Mouse (Mus musculus) MEL (cell line): ENCODE data around the gene Olfr642. TPM values are rescaled to one million over a fixed set of nuclear protein-coding genes. Genes with fewer than 3 reads are reported as not detected.

Source experiments
- DNase-seq: peaks from one replicate; pipeline ENCODE4 v3.0.0; 2011; ENCODE audit warnings: low read depth, low spot score
- H3K27ac ChIP-seq: 2 replicates; pipeline ENCODE4 v1.5.1; 2012; ENCODE audit warnings: low read depth, mild to moderate bottlenecking, control low read depth, low read length, moderate library complexity; ENCODE audit not compliant: control insufficient read depth
- H3K27me3 ChIP-seq, 2 experiments: fragments of 150-350 bp in 1 of 2; sonication (generic) in 1 of 2; 2 replicates each; pipeline ENCODE4 v1.6.1; 2012; ENCODE audit warnings: low read length in 2 of 2, mild to moderate bottlenecking in 2 of 2, improper control_type of control experiment in 1 of 2, moderate library complexity in 1 of 2; ENCODE audit not compliant: insufficient read depth in 2 of 2, control insufficient read depth in 1 of 2
- H3K36me3 ChIP-seq, 2 experiments: 2 replicates each; pipeline ENCODE4 v1.6.1; 2012 to 2014; ENCODE audit warnings: low read length in 2 of 2, improper control_type of control experiment in 1 of 2, inconsistent platforms in 1 of 2, mild to moderate bottlenecking in 1 of 2; ENCODE audit not compliant: insufficient read depth in 2 of 2, control insufficient read depth in 1 of 2
- H3K4me1 ChIP-seq, 2 experiments: fragments of 150-350 bp in 1 of 2; sonication (generic) in 1 of 2; 2 replicates each; pipeline ENCODE4 v1.6.1; 2012; ENCODE audit warnings: low read length in 2 of 2, improper control_type of control experiment in 1 of 2, mild to moderate bottlenecking in 1 of 2; ENCODE audit not compliant: insufficient read depth in 2 of 2, control insufficient read depth in 1 of 2
- H3K4me3 ChIP-seq, 2 experiments: fragments of 150-350 bp in 1 of 2; sonication (generic) in 1 of 2; 2 replicates each; pipeline ENCODE4 v1.5.1; 2012; ENCODE audit warnings: low read depth in 2 of 2, low read length in 2 of 2, mild to moderate bottlenecking in 2 of 2, moderate library complexity in 2 of 2, control low read depth in 1 of 2, improper control_type of control experiment in 1 of 2; ENCODE audit not compliant: control insufficient read depth in 1 of 2, insufficient read depth in 1 of 2
- H3K79me2 ChIP-seq: 2 replicates; pipeline ENCODE4 v1.6.1; 2012; ENCODE audit warnings: mild to moderate bottlenecking, low read length, moderate library complexity; ENCODE audit not compliant: control insufficient read depth, poor library complexity, insufficient read depth
- H3K9ac ChIP-seq: 2 replicates; pipeline ENCODE4 v1.6.1; 2012; ENCODE audit warnings: low read depth, mild to moderate bottlenecking, control low read depth, low read length, moderate library complexity; ENCODE audit not compliant: control insufficient read depth, poor library complexity, severe bottlenecking
- H3K9me3 ChIP-seq: fragments of 150-350 bp; sonication (generic); replicated peaks from 2 replicates; pipeline ENCODE4 v1.6.1; 2012; ENCODE audit warnings: mild to moderate bottlenecking, low read length, improper control_type of control experiment, moderate library complexity; ENCODE audit not compliant: insufficient read depth
- BHLHE40 ChIP-seq: IDR thresholded peaks from 2 replicates; pipeline ENCODE4 v1.6.1; 2012; ENCODE audit warnings: low read depth, mild to moderate bottlenecking, inconsistent platforms, low read length, improper control_type of control experiment, borderline replicate concordance
- CHD1 ChIP-seq: IDR thresholded peaks from 2 replicates; pipeline ENCODE4 v1.6.1; 2012; ENCODE audit warnings: low read depth, mild to moderate bottlenecking, inconsistent platforms, low read length, improper control_type of control experiment
- CHD2 ChIP-seq: IDR thresholded peaks from 2 replicates; pipeline ENCODE4 v1.6.1; 2011; ENCODE audit warnings: low read length, improper control_type of control experiment
- CTCF ChIP-seq, 3 experiments: IDR thresholded peaks in 2 of 3; conservative IDR thresholded peaks in 1 of 3; 2 replicates each; pipeline ENCODE4 v1.5.1; 2011 to 2012; ENCODE audit warnings: low read length in 3 of 3, low read depth in 2 of 3, mild to moderate bottlenecking in 2 of 3, improper control_type of control experiment in 1 of 3, inconsistent platforms in 1 of 3, mixed read lengths in 1 of 3, moderate library complexity in 1 of 3; ENCODE audit not compliant: control insufficient read depth in 1 of 3, insufficient read depth in 1 of 3, poor library complexity in 1 of 3, severe bottlenecking in 1 of 3
- ELF1 ChIP-seq: IDR thresholded peaks from 2 replicates; pipeline ENCODE4 v1.6.1; 2014; ENCODE audit warnings: low read depth, mild to moderate bottlenecking, inconsistent platforms, low read length, improper control_type of control experiment, moderate library complexity
- EP300 ChIP-seq, 2 experiments: IDR thresholded peaks; 2 replicates each; pipeline ENCODE4 v1.6.1; 2011; ENCODE audit warnings: improper control_type of control experiment in 2 of 2, low read length in 2 of 2, low read depth in 1 of 2, mild to moderate bottlenecking in 1 of 2
- ETS1 ChIP-seq: IDR thresholded peaks from 2 replicates; pipeline ENCODE4 v1.6.1; 2012; ENCODE audit warnings: low read depth, mild to moderate bottlenecking, inconsistent platforms, low read length, improper control_type of control experiment, moderate library complexity
- GATA1 ChIP-seq: IDR thresholded peaks from 2 replicates; pipeline ENCODE4 v1.6.1; 2011; ENCODE audit warnings: low read depth, low read length, improper control_type of control experiment
- HCFC1 ChIP-seq: IDR thresholded peaks from 2 replicates; pipeline ENCODE4 v1.6.1; 2012; ENCODE audit warnings: low read depth, mild to moderate bottlenecking, inconsistent platforms, low read length, improper control_type of control experiment, moderate library complexity
- MAFK ChIP-seq: IDR thresholded peaks from 2 replicates; pipeline ENCODE4 v1.6.1; 2011; ENCODE audit warnings: low read depth, mild to moderate bottlenecking, low read length, improper control_type of control experiment, borderline replicate concordance
- MAX ChIP-seq: IDR thresholded peaks from 2 replicates; pipeline ENCODE4 v1.6.1; 2011; ENCODE audit warnings: low read length, improper control_type of control experiment
- MAZ ChIP-seq: IDR thresholded peaks from 2 replicates; pipeline ENCODE4 v1.6.1; 2012; ENCODE audit warnings: low read depth, mild to moderate bottlenecking, inconsistent platforms, low read length, improper control_type of control experiment
- MEF2A ChIP-seq: IDR thresholded peaks from 2 replicates; pipeline ENCODE4 v1.6.1; 2014; ENCODE audit warnings: low read depth, mild to moderate bottlenecking, inconsistent platforms, low read length, improper control_type of control experiment; ENCODE audit not compliant: poor library complexity, insufficient replicate concordance, severe bottlenecking; ENCODE audit errors: extremely low read depth
- MXI1 ChIP-seq: IDR thresholded peaks from 2 replicates; pipeline ENCODE4 v1.6.1; 2011; ENCODE audit warnings: mild to moderate bottlenecking, low read depth, low read length, improper control_type of control experiment
- MYB ChIP-seq: IDR thresholded peaks from 2 replicates; pipeline ENCODE4 v1.6.1; 2011; ENCODE audit warnings: mild to moderate bottlenecking, low read depth, low read length, improper control_type of control experiment
- NELFE ChIP-seq: IDR thresholded peaks from 2 replicates; pipeline ENCODE4 v1.6.1; 2011; ENCODE audit warnings: low read depth, low read length, improper control_type of control experiment
- POLR2AphosphoS2 ChIP-seq: IDR thresholded peaks from 2 replicates; pipeline ENCODE4 v1.6.1; 2011; ENCODE audit warnings: low read length, improper control_type of control experiment
- POLR2AphosphoS5 ChIP-seq: IDR thresholded peaks from 2 replicates; pipeline ENCODE4 v1.6.1; 2012; ENCODE audit warnings: low read depth, borderline replicate concordance, mild to moderate bottlenecking, inconsistent platforms, low read length, moderate library complexity, mixed read lengths
- RCOR1 ChIP-seq: IDR thresholded peaks from 2 replicates; pipeline ENCODE4 v1.6.1; 2012; ENCODE audit warnings: low read depth, mild to moderate bottlenecking, inconsistent platforms, low read length, improper control_type of control experiment
- SIN3A ChIP-seq: IDR thresholded peaks from 2 replicates; pipeline ENCODE4 v1.6.1; 2012; ENCODE audit warnings: low read length, improper control_type of control experiment, inconsistent platforms
- SMC3 ChIP-seq: IDR thresholded peaks from 2 replicates; pipeline ENCODE4 v1.6.1; 2011; ENCODE audit warnings: low read depth, low read length, improper control_type of control experiment
- TAL1 ChIP-seq: IDR thresholded peaks from 2 replicates; pipeline ENCODE4 v1.6.1; 2012; ENCODE audit warnings: mild to moderate bottlenecking, inconsistent platforms, low read length, moderate library complexity, mixed read lengths
- TBP ChIP-seq: IDR thresholded peaks from 2 replicates; pipeline ENCODE4 v1.8.0; 2011; ENCODE audit warnings: low read depth, low read length, improper control_type of control experiment
- TCF12 ChIP-seq: IDR thresholded peaks from 2 replicates; pipeline ENCODE4 v1.6.1; 2014; ENCODE audit warnings: low read depth, mild to moderate bottlenecking, inconsistent platforms, low read length, improper control_type of control experiment, moderate library complexity
- UBTF ChIP-seq: IDR thresholded peaks from 2 replicates; pipeline ENCODE4 v1.6.1; 2012; ENCODE audit warnings: low read depth, mild to moderate bottlenecking, inconsistent platforms, low read length, improper control_type of control experiment, moderate library complexity, borderline replicate concordance; ENCODE audit not compliant: insufficient read depth
- USF1 ChIP-seq: IDR thresholded peaks from 2 replicates; pipeline ENCODE4 v1.6.1; 2014; ENCODE audit warnings: low read depth, mild to moderate bottlenecking, inconsistent platforms, low read length, improper control_type of control experiment, moderate library complexity
- USF2 ChIP-seq, 2 experiments: IDR thresholded peaks; 2 replicates each; pipeline ENCODE4 v1.6.1; 2011 to 2012; ENCODE audit warnings: improper control_type of control experiment in 2 of 2, low read length in 2 of 2, borderline replicate concordance in 1 of 2, inconsistent platforms in 1 of 2, low read depth in 1 of 2, mild to moderate bottlenecking in 1 of 2; ENCODE audit not compliant: insufficient read depth in 1 of 2
- ZC3H11A ChIP-seq: IDR thresholded peaks from 2 replicates; pipeline ENCODE4 v1.6.1; 2012; ENCODE audit warnings: low read depth, mild to moderate bottlenecking, inconsistent platforms, low read length, improper control_type of control experiment
- ZKSCAN1 ChIP-seq: IDR thresholded peaks from 2 replicates; pipeline ENCODE4 v1.6.1; 2012; ENCODE audit warnings: low read depth, mild to moderate bottlenecking, inconsistent platforms, low read length, improper control_type of control experiment, moderate library complexity
- polyA plus RNA-seq, 2 experiments: library from polyadenylated mRNA; stranded (reverse) in 1 of 2; unstranded in 1 of 2; fragments of >175 nt in 1 of 2; fragments of >200 nt in 1 of 2; gene quantifications; 2 replicates each; pipeline versions ENCODE4 v1.2.1 to v1.2.4; 2012; ENCODE audit warnings: low replicate concordance in 2 of 2, low read depth in 1 of 2; ENCODE audit not compliant: insufficient read length in 2 of 2, insufficient read depth in 1 of 2, missing spikeins in 1 of 2
- total RNA-seq: library from RNA; depleted of rRNA; stranded (reverse); fragments of 300-350 nt; gene quantifications from 2 replicates; pipeline ENCODE4 v1.2.3, GENCODE M21; 2012

Gene Olfr642
- total and polyA plus RNA-seq, 3 experiments, result not detected

GRCm38 (mm10) chr7:104035145-104035544 is 17.3 kb downstream of the Olfr642 start, which contains the start of gene Olfr641:
Gene Olfr641, plus strand, starts transcription at chr7:104035445.
- H3K27me3 ChIP-seq, result no peaks in the 10 kb centered on the region
- H3K79me2 ChIP-seq, result no peaks in the 10 kb centered on the region
- H3K36me3 ChIP-seq, result no peaks in the 10 kb centered on the region
- H3K4me3 ChIP-seq, result no peak within 1 kb of the TSS
- DNase-seq, result no peak
- H3K27ac ChIP-seq, result no peak within 1 kb of the TSS
- no peaks in the 10 kb centered on the region for H3K9me3 ChIP-seq
- no peaks in the 10 kb centered on the region for H3K4me1 ChIP-seq
- TF ChIP-seq ELF1 (no peak), CHD1 (no peak), EP300 (IDR thresholded peaks at IDR 0.05; ENCODE audit: low read depth in 1 of 2, low read length in 2 of 2) (no peak), TCF12 (no peak), RCOR1 (no peak), ZKSCAN1 (no peak), SIN3A (no peak), HCFC1 (no peak), USF1 (no peak), BHLHE40 (no peak), POLR2AphosphoS5 (no peak), SMC3 (no peak), GATA1 (no peak), POLR2AphosphoS2 (no peak), MXI1 (no peak), MAZ (no peak), TAL1 (no peak), MEF2A (no peak), MAFK (no peak), CTCF (IDR thresholded peaks at IDR 0.05 in 2 of 3, conservative IDR thresholded peaks at IDR 0.05 in 1 of 3; ENCODE audit: control insufficient read depth in 1 of 3, insufficient read depth in 1 of 3, low read depth in 2 of 3, low read length in 3 of 3, poor library complexity in 1 of 3, severe bottlenecking in 1 of 3) (no peak)
- H3K9ac ChIP-seq, result no peak within 1 kb of the TSS

GRCm38 (mm10) chr7:104026978-104027377 is 25.5 kb downstream of the Olfr642 start:
- Histone ChIP-seq H3K4me1 (no peaks in the 10 kb centered on the region), H3K36me3 (no peaks in the 10 kb centered on the region), H3K27me3 (no peaks in the 10 kb centered on the region), H3K4me3 (no peak overlapping the region), H3K79me2 (no peaks in the 10 kb centered on the region), H3K9ac (no peak overlapping the region), H3K9me3 (no peaks in the 10 kb centered on the region), H3K27ac (no peak overlapping the region)
- DNase-seq, result no peak
- TF ChIP-seq NELFE (no peak), UBTF (no peak), ZC3H11A (no peak), MAFK (no peak), GATA1 (no peak), CHD2 (no peak), MYB (no peak), ETS1 (no peak), USF2 (IDR thresholded peaks at IDR 0.05; ENCODE audit: borderline replicate concordance in 1 of 2, insufficient read depth in 1 of 2, low read depth in 1 of 2, low read length in 2 of 2) (no peak), TCF12 (no peak), MAX (no peak), TBP (no peak), CTCF (IDR thresholded peaks at IDR 0.05 in 2 of 3, conservative IDR thresholded peaks at IDR 0.05 in 1 of 3; ENCODE audit: control insufficient read depth in 1 of 3, insufficient read depth in 1 of 3, low read depth in 2 of 3, low read length in 3 of 3, poor library complexity in 1 of 3, severe bottlenecking in 1 of 3) (no peak)
